Mouse (Mus musculus): ENCODE measurements around the gene Tmco1. TPM values are rescaled to one million over a fixed set of nuclear protein-coding genes. Genes with fewer than 3 reads are reported as not detected.

The Tmco1 gene
- polyA plus RNA-seq, 1 experiment from 2014 or later = 92.8 TPM

GRCm38 (mm10) chr1:167285320-167285355 lies 23.0 kb upstream of the Tmco1 start, which contains the start of gene Uck2:
TSS of gene Uck2 (minus strand) at chr1:167285320.
- H3K36me3 ChIP-seq = no peaks in the 10 kb centered on the region
- H3K4me2 ChIP-seq = peak within 1 kb of the TSS; percentile 75
- peak within 1 kb of the TSS; percentile 93 for H3K27ac ChIP-seq
- peak within 1 kb of the TSS; percentile 68 for H3K9ac ChIP-seq
- H3K4me1 ChIP-seq = peaks cover 29% of the 10 kb centered on the region
- no peak for ATAC-seq (ENCODE audit: insufficient number of reproducible peaks, low FRiP score, low TSS enrichment, low read depth)
- no peaks in the 10 kb centered on the region for H3K9me3 ChIP-seq
- H3K4me3 ChIP-seq = peak within 1 kb of the TSS; percentile 89
- 0% methylated on average over 2 of the region's 2 CpGs for WGBS
- 0 out of 2 replicates have a peak, but pooled peaks cover 13% of the 10 kb centered on the region for H3K27me3 ChIP-seq

GRCm38 (mm10) chr1:167285356-167285755 lies 22.8 kb upstream of the Tmco1 start:
- Histone ChIP-seq H3K4me3 (peak overlapping the region; percentile 89), H3K9ac (peak overlapping the region; percentile 68), H3K9me3 (no peaks in the 10 kb centered on the region), H3K27ac (peak overlapping the region; percentile 93), H3K4me1 (peaks cover 30% of the 10 kb centered on the region), H3K27me3 (0 out of 2 replicates have a peak, but pooled peaks cover 13% of the 10 kb centered on the region), H3K4me2 (peak overlapping the region; percentile 75), H3K36me3 (no peaks in the 10 kb centered on the region)
- WGBS = 1% methylated on average over 8 of the region's 8 CpGs
- ATAC-seq (ENCODE audit: insufficient number of reproducible peaks, low FRiP score, low TSS enrichment, low read depth) = no peak

- H3K9ac ChIP-seq = no peak overlapping the region
- H3K27ac ChIP-seq = no peak overlapping the region
- no peak overlapping the region for H3K4me2 ChIP-seq
- ATAC-seq (ENCODE audit: insufficient number of reproducible peaks, low FRiP score, low TSS enrichment, low read depth) = no peak
- 0 out of 2 replicates have a peak, but pooled peaks cover 13% of the 10 kb centered on the region for H3K27me3 ChIP-seq
- no peak overlapping the region for H3K4me3 ChIP-seq
- no peaks in the 10 kb centered on the region for H3K9me3 ChIP-seq
- no peaks in the 10 kb centered on the region for H3K36me3 ChIP-seq
- peaks cover 28% of the 10 kb centered on the region for H3K4me1 ChIP-seq
- 78% methylated on average over 5 of the region's 5 CpGs for WGBS
Observed at GRCm38 (mm10) chr1:167287156-167287555, 21.0 kb upstream of the Tmco1 start.

GRCm38 (mm10) chr1:167288665-167289538 lies 19.3 kb upstream of the Tmco1 start:
- Histone ChIP-seq H3K4me2 (no peak overlapping the region), H3K27me3 (0 out of 2 replicates have a peak, but pooled peaks cover 13% of the 10 kb centered on the region), H3K27ac (no peak overlapping the region), H3K9me3 (no peaks in the 10 kb centered on the region), H3K4me1 (peaks cover 23% of the 10 kb centered on the region), H3K9ac (no peak overlapping the region), H3K4me3 (no peak overlapping the region), H3K36me3 (no peaks in the 10 kb centered on the region)
- 42% methylated on average over 11 of the region's 11 CpGs for WGBS
- ATAC-seq (ENCODE audit: insufficient number of reproducible peaks, low FRiP score, low TSS enrichment, low read depth) = no peak

GRCm38 (mm10) chr1:167289567-167290262 lies 18.5 kb upstream of the Tmco1 start:
- ATAC-seq (ENCODE audit: insufficient number of reproducible peaks, low FRiP score, low TSS enrichment, low read depth) = no peak
- Histone ChIP-seq H3K36me3 (no peaks in the 10 kb centered on the region), H3K27me3 (0 out of 2 replicates have a peak, but pooled peaks cover 13% of the 10 kb centered on the region), H3K9ac (no peak overlapping the region), H3K4me1 (peaks cover 23% of the 10 kb centered on the region), H3K27ac (no peak overlapping the region), H3K4me2 (no peak overlapping the region), H3K9me3 (no peaks in the 10 kb centered on the region), H3K4me3 (no peak overlapping the region)
- 6% methylated on average over 11 of the region's 11 CpGs for WGBS

GRCm38 (mm10) chr1:167290263-167290592 lies 17.9 kb upstream of the Tmco1 start:
- Histone ChIP-seq H3K27me3 (0 out of 2 replicates have a peak, but pooled peaks cover 13% of the 10 kb centered on the region), H3K36me3 (no peaks in the 10 kb centered on the region), H3K9ac (no peak overlapping the region), H3K4me1 (peaks cover 21% of the 10 kb centered on the region), H3K27ac (no peak overlapping the region), H3K9me3 (no peaks in the 10 kb centered on the region), H3K4me2 (no peak overlapping the region), H3K4me3 (no peak overlapping the region)
- 31% methylated on average over 6 of the region's 6 CpGs for WGBS
- ATAC-seq (ENCODE audit: insufficient number of reproducible peaks, low FRiP score, low TSS enrichment, low read depth) = no peak

- Histone ChIP-seq H3K9me3 (no peaks in the 10 kb centered on the region), H3K4me3 (no peak overlapping the region), H3K4me1 (peaks cover 14% of the 10 kb centered on the region), H3K27ac (no peak overlapping the region), H3K9ac (no peak overlapping the region), H3K27me3 (0 out of 2 replicates have a peak, but pooled peaks cover 13% of the 10 kb centered on the region), H3K36me3 (no peaks in the 10 kb centered on the region), H3K4me2 (no peak overlapping the region)
- WGBS = 75% methylated on average over 8 of the region's 8 CpGs
- ATAC-seq (ENCODE audit: insufficient number of reproducible peaks, low FRiP score, low TSS enrichment, low read depth) = no peak
Observed at GRCm38 (mm10) chr1:167291610-167292009, 16.6 kb upstream of the Tmco1 start.

GRCm38 (mm10) chr1:167292447-167292846 lies 15.7 kb upstream of the Tmco1 start:
- WGBS = 12% methylated on average over 11 of the region's 11 CpGs
- Histone ChIP-seq H3K4me2 (0 out of 2 replicates have a peak overlapping the region, but pooled peaks have one; percentile 14), H3K36me3 (no peaks in the 10 kb centered on the region), H3K4me1 (peaks cover 14% of the 10 kb centered on the region), H3K9me3 (no peaks in the 10 kb centered on the region), H3K9ac (no peak overlapping the region), H3K27me3 (0 out of 2 replicates have a peak, but pooled peaks cover 13% of the 10 kb centered on the region), H3K4me3 (no peak overlapping the region), H3K27ac (no peak overlapping the region)
- no peak for ATAC-seq (ENCODE audit: insufficient number of reproducible peaks, low FRiP score, low TSS enrichment, low read depth)

- H3K27ac ChIP-seq = no peak overlapping the region
- 50% methylated on average over 13 of the region's 13 CpGs for WGBS
- no peak for ATAC-seq (ENCODE audit: insufficient number of reproducible peaks, low FRiP score, low TSS enrichment, low read depth)
Observed at GRCm38 (mm10) chr1:167295679-167296402, 12.3 kb upstream of the Tmco1 start.

GRCm38 (mm10) chr1:167300122-167300521 lies 8.1 kb upstream of the Tmco1 start:
- Histone ChIP-seq H3K9ac (no peak overlapping the region), H3K4me3 (no peak overlapping the region), H3K9me3 (no peaks in the 10 kb centered on the region), H3K4me2 (no peak overlapping the region), H3K4me1 (no peaks in the 10 kb centered on the region), H3K27me3 (no peaks in the 10 kb centered on the region), H3K27ac (no peak overlapping the region), H3K36me3 (no peaks in the 10 kb centered on the region)
- 70% methylated on average over 2 of the region's 2 CpGs for WGBS
- ATAC-seq (ENCODE audit: insufficient number of reproducible peaks, low FRiP score, low TSS enrichment, low read depth) = no peak

More at GRCm38 (mm10) chr1:167295679-167296402, 12.3 kb upstream of the Tmco1 start:
- Histone ChIP-seq H3K27me3 (no peaks in the 10 kb centered on the region), H3K4me1 (peaks cover 6% of the 10 kb centered on the region; the same call in 1 of the 2 replicates), H3K9me3 (no peaks in the 10 kb centered on the region), H3K4me3 (no peak overlapping the region), H3K4me2 (no peak overlapping the region), H3K9ac (no peak overlapping the region), H3K36me3 (no peaks in the 10 kb centered on the region)

GRCm38 (mm10) chr1:167305501-167306137 lies 2.6 kb upstream of the Tmco1 start:
- no peak for ATAC-seq (ENCODE audit: insufficient number of reproducible peaks, low FRiP score, low TSS enrichment, low read depth)
- no peak overlapping the region for H3K9ac ChIP-seq
- no peak overlapping the region for H3K4me3 ChIP-seq
- 75% methylated on average over 7 of the region's 7 CpGs for WGBS
- H3K27ac ChIP-seq = no peak overlapping the region
- H3K36me3 ChIP-seq = peaks cover 2% of the 10 kb centered on the region
- 0 out of 2 replicates have a peak, but pooled peaks cover 8% of the 10 kb centered on the region for H3K4me1 ChIP-seq
- H3K4me2 ChIP-seq = no peak overlapping the region
- H3K27me3 ChIP-seq = no peaks in the 10 kb centered on the region
- no peaks in the 10 kb centered on the region for H3K9me3 ChIP-seq
